Mouse (Mus musculus): Measurements from ENCODE around the gene Cntn5. TPM values are rescaled to one million over a fixed set of nuclear protein-coding genes. Genes with fewer than 3 reads are reported as not detected.

The Cntn5 gene
- total RNA-seq, 2 experiments from 2014 or later: 17.4 to 22.4 TPM

DNA sequence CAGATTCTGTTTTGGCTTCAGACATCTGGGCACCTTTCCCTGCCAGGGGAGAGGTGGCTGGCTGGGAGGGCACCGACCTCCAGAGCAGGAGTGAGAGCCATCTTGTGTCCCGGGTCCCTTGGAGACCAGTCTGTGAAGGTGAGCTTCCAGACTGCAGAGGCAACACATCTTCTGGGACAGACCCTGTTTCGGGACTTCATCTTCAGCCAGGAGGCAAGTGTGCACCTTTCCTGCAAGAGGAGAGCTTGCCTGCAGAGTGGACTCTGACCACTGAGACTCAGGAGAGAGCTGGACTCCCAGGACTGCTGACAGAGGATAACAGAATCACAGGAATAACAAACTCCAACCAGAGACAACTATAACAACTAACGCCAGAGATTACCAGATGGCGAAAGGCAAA lies 1195.9 kb downstream of the Cntn5 start:
- no peak for DNase-seq (ENCODE audit: low spot score in 2 of 2)

DNA sequence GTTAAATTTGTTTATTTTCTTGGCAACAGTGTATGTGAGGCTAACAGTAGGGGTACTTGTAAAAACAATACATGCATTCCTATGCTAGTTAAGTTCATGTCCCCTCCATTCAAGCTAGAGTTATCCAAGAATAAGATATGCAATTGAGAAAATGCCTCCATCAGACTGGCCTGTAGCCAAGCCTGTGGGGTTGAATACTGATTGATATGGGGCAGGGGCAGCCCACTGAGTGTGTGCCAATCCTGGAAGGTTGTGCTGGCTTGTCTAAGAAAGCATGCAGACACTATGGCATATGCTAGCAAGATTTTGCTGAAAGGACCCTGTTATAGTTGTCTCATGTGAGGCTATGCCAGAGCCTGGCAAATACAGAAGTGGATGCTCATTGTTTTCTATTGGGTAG lies 1196.8 kb downstream of the Cntn5 start:
- DNase-seq (ENCODE audit: low spot score in 2 of 2): no peak

DNA sequence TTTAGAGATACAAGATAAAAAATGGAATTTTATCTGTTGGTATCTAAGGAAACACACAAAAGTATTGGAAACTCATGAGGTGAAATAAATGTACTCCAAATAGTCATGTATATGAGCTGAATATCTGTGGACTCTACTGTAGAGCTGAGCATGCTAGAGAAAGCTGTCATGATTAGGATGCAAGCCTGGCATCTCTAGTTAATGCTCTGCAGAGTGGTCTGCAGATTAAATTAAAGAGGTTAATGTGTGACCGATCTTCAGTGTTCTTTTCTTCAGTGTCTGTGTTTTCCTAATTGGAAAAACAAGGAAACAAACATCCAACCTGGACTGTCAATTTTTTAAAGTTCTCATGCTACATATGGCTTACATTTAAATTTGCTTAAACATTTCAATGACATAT lies 1199.4 kb downstream of the Cntn5 start:
- DNase-seq (ENCODE audit: low spot score in 2 of 2): no peak

DNA sequence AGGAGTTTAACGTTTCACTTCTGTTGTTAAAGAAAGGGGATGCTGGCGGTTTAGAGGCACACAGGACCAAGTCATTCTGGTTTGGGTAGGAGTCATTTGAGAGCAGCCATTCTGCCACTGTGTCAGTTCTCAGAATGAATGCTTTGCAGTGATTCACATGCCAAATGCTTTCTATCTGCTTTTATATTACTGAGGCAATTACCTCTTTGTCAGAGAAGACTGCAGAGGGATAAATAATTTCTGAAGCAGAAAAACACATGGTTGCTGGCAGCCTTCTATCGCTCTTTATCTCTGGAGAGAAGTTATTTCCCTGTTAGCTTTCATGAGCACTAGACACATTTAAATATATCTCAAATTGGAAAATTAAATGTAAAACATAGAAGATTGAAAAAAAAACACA lies 1207.9 kb downstream of the Cntn5 start:
- DNase-seq (ENCODE audit: low spot score in 2 of 2): no peak

DNA sequence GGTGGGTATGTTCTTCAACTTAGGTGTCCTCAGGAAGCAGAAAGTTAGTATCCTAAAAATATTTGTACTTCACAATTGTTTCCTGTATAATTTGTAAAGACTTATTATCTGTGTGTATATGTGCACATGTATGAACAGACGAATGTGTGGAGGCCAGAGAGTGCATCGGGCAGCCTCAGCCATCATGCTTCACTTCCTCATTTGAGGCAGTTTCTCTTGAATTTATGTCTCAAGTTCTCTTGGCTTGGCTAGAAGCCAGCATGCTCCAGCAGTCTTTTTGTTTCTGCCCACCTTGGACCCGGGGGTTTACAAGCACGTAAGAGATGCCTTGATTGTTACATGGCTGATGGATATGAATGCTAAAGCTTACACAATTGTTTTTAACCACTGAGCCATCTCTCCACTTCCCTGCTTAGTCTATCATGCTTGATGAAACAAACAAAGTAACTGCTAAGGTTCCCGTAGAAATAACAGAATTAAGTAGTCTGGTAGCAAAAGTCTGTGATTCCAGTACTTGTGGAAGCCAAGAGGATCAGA lies 1222.2 kb downstream of the Cntn5 start:
- DNase-seq (ENCODE audit: low spot score in 2 of 2): no peak

DNA sequence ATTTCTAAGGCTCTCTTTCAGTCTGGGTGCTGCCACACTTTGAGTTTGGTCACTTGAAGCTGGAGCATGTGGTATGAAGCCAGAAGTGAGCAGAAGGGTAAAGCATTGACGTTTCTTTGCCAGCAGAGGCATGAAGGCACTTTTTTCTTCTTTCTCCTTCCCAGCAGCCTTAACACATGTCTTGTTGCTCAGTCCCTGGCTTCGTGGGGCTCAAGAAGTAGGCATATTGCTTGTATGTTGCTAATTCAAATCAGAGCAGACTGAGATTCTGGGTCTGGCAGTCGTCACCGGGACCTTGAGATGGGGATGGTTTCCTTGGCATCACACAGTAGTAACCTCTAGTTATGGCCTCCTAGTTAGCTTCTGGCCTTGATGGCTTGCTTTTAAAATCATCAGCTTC lies 1228.5 kb downstream of the Cntn5 start:
- DNase-seq (ENCODE audit: low spot score in 2 of 2): no peak

DNA sequence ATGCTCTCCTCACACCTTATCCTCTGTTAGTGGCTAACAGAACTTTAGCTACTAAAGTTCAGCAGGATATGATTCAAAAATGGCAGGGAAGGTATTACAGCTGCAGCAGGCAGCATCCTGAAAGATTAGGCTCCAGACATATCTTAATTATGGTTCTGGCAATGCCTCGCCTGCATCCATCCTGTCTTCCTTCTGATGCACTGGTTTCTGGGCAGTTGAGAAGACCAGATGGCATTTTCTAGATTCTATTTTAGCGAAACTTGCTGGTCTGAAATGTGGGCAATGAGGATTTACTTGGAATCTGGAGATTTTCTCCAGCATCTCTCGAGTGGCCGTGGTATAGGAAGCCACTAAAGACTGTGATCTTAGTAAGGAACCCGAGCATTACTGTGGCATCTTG lies 1230.0 kb downstream of the Cntn5 start:
- DNase-seq (ENCODE audit: low spot score in 2 of 2): no peak

DNA sequence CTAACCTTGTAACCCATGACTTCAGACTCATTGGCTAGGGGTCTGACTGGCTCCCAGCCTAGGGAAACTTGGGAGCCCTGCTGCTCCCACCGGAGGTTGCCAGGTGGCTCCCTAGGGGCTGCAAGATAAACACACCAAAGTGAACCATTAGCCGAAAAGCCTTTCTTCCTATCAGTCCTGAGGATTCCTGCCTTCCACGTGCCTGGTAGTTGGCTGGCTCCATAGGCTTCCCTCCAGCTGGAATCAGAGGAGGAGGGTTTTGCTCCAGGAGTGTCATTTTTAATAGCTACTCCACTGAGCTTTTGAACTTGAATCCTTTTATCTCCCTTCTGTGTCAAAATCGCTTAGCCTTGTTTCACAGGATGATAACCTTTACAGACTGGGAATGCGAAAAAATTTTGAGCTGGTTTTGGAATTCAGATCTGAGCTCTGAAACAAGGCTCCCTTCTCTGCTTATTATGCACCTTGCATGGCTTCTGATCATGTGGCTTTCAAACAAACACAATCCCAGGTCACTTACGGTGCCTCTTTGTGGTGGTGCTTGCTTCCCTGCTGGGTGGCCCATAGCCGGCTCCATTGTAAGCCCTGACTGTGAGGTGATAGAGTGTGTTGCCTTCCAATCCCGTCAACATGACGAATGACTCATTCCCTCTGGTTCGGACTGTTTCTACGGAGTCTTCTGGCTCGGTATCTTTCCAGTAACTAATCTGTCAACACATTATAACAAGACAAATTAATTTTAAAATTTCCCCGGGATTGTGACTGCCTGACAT lies 1231.1 kb downstream of the Cntn5 start:
- DNase-seq (ENCODE audit: low spot score in 2 of 2): peak in 1 of 2 experiments; percentile 21

DNA sequence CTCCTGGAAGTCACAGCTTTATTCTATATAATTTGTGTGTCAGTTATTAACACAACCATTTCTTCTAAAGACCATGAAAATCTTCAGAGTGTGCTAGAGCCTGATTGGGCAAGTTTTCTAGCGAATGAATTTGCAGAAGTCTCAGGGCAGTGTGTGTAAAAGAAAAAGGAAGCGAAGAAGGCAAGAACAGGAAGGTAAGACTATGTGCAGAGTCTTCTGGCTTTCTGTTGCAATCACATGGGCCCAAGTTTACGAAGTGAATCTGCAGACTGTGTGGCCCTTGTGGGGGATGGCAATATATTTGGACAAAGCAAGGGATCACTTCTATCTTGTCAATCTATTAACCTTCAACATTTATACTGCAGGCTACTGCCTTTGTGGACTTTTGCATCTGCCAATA lies 1251.1 kb downstream of the Cntn5 start:
- no peak for DNase-seq (ENCODE audit: low spot score in 2 of 2)

DNA sequence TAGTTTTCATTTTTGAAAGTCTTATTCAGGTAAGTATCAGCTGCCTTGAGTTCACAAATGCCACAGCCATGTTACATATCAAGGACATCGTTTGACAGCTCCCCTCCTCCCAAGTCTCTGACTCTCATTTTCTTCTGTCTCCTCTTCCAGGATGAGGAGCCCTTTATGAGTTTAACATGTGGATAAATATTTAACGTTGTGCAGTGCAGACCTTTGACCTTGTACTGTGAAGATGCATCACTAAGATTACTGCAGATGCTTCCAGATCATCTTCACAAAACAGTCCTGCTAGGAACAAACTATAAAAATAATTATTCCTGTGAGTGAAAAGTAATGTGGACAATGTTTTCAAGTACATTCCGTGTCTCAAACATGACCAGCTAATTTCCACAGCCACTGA lies 1257.2 kb downstream of the Cntn5 start:
- no peak for DNase-seq (ENCODE audit: low spot score in 2 of 2)

DNA sequence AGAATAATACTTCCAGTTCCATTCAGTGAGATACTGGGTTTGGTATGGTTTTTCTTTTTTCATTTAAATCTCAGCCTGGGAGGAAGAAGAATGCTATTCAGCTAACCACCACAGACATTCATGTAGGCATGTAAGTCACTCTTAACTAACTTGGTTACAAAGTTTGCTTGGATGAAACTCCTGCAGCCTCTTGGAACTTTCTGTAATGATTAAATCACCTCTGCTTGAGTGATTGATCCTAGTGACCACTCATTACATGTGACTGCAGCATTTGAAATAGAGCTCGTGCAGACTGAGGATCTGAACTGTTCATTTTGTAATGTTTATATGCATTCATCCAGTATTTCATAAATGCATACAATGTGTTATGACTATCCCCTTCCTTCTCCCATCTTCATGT lies 1258.3 kb downstream of the Cntn5 start:
- no peak for DNase-seq (ENCODE audit: low spot score in 2 of 2)

Small RNAs within 50 kb of the gene (microRNA-seq; reads per million reads assigned to microRNA genes)
- gene Gm24496 (0 reads per million in 2 experiments), gene Gm25086 (0 reads per million in 2 experiments), gene Gm26195 (0 reads per million in 2 experiments), gene Mir6237 (0 reads per million in 2 experiments)
